Mouse (Mus musculus): ENCODE results near the gene Nr1h4.

Nr1h4 gene

DNA sequence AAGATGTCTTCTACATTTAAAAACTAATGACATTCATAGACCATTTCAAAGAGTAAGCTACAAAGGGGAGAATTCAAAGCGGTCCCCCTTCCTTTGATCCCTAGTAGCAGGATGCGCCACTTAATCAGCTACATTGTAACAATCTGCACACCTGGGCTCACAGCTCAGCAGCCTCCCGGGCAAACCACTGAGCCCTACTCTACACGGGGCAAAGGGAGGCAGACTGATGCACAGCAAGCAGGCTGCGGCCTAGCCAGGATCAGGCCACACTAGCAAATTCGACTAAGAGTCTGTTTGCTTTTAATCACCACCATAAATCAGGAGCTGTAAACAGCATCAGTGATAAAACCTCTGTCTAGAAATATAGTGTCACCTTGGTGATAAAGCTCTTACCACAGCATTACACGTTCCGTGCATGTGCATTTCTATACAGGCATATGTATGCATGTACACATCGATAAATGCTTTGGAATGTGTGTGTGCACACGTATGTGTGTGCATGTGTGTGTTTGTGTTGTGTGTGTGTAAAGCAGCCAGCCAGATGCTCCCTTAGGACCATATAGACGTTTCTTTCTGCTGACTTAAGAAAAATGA lies 108.5 kb downstream of the Nr1h4 start:
- no peak for DNase-seq

GRCm38 (mm10) chr10:89424217-89424616 lies 109.2 kb downstream of the Nr1h4 start:
- DNase-seq = no peak

DNA sequence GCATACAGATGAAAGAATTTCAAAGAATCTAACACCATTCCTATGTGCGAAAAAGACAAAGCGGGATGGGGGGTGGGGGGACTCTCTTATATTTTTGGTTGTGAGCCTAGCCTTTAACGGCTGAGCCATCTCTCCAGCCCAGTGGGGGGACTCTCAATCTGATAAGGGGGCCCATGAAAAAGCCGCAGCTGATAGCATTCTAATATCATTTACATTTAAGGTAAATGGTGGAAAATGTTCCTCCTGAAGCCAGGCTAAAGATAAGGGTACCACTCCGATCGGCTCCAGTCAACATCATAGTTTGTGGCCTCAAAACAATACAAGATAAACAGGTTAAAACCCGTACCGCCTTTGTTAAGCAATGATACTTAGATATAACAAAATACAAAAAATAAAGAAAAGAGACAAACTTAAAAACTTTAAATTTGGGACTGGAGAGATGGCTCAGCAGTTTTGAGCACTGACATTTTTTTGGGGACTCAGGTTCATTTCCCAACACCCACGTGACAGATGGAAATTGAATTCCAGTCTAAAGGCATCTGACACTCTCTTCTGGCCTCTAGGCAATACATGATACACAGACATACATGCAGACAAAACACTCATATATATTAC lies 110.1 kb downstream of the Nr1h4 start:
- DNase-seq = no peak

DNA sequence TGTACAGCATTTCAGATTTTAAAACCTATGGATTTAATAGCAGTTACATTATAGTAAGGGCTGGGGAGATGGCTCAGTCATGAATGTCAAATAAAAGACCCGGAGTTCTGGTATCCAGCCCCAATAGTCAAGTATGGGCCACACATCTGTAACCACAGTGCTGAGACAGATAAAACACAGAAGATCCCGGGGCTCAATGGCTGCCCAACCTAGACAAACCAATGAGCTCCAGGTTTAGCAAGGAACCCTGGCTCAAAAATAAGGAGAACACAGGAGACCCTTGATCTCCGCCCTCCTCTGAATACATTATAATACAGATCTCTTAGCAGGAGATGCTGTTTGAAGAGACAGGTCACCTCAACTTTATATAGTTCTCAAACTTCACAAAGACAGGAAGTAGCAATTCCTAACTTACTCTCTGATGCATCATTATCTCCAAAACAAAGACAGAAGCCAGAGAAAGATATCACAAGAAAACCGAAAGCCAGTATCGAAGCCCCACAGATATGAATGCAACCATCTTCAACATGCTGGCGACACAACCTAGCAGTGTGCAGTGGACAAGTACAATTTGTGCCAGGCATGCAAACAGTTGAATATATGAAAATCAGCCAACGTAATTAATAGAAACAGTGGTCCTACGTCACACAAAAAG lies 110.8 kb downstream of the Nr1h4 start:
- no peak for DNase-seq

DNA sequence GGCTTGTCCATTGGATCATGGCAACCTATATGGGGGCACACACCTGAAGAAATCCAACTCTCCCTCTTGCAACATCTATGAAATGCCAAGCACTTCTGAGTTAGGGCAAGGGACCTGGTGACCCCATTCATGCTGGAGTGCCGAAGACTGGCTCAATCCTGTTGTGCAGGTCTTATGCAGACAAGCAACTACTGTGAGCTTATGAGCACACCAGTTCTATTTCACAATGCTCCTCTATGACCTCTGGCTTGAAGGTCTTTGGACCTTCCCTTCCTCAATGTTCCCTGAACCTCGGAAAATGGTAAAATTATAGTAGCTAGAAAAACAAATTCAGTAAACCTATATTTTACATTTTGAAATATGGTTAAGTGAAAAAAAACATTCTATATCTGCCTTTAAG lies 115.4 kb downstream of the Nr1h4 start:
- DNase-seq = no peak

DNA sequence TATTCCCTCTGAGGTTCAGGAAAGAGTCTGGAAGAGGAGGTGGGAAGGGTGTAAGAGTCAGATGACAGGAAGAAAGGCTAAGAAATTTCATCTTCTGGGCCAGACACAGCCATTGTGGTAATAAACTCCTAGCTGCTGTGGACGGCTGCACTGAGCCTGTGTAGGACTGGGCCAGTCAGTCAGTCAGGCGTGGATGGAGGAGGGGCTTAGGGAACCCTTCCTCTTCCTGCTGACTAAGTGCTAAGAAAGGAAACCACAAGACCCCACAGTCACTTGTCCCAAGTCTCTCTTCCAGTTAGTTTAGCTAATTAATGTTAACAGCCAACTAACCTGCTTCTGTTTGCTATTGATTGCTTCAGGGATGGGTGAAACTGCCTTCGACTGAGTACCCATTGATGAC lies 117.9 kb downstream of the Nr1h4 start:
- DNase-seq = no peak

DNA sequence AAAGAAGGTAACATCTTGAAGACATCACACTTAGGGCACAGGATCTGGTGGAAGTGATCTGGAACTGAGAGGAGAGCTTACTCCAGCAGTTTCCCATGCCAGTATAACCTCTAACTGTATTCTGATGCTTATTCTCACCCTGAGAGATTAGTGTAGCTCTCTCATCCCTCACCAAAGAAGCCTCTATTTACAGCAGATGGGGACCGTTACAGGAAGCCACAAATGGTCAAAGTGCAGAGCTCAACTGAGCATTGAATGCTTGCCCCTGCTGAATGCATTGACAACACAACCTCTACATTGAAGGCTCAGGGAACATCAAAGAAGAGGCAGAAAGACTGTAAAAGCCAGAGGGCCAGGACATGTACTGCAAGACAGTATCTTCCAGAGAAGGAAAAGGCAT lies 125.8 kb downstream of the Nr1h4 start:
- no peak for DNase-seq

- DNase-seq = no peak
Measured at GRCm38 (mm10) chr10:89406733-89407484, 126.5 kb downstream of the Nr1h4 start.

DNA sequence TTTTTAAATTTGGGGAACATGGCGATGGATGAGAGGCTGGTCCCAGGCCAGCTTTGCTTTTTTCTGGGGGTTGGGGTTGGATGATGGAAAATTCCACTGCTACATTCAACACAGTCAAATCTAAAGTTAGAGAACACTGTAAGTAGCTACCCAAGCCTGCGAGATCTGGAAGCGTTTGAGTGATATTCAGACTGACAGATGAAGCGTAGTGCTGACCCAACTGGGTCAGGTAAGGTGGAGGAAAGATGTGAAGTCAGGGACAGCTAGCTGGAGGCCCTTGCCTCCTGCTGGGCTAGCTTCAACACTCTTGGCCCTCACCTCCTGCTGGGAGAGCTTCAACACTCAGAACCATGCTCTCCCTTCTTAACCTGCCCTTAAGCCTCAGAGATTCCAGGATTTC lies 128.4 kb downstream of the Nr1h4 start:
- no peak for DNase-seq
